Mouse (Mus musculus) midbrain, embryonic 16.5 days (tissue): Measurements from ENCODE around the gene Fam53a. TPM values are rescaled to one million over a fixed set of nuclear protein-coding genes. Genes with fewer than 3 reads are reported as not detected.

Experiments used
- ATAC-seq: fragments of 200-750 bp; cut with Nextera tagmentation; 2 replicates; pipeline ENCODE4 v1.8.0; 2017; ENCODE audit warnings: moderate TSS enrichment
- H3K27ac ChIP-seq: fragments of 300-500 bp; sonication (generic); 2 replicates; pipeline ENCODE4 v1.5.1; 2014; ENCODE audit warnings: mild to moderate bottlenecking, low read length, mixed read lengths
- H3K27me3 ChIP-seq: fragments of 300-500 bp; sonication (generic); 2 replicates; pipeline ENCODE4 v1.6.1; 2014; ENCODE audit warnings: low read depth, low read length, mixed read lengths; ENCODE audit not compliant: control insufficient read depth, insufficient read depth
- H3K36me3 ChIP-seq: fragments of 300-500 bp; sonication (generic); 2 replicates; pipeline ENCODE4 v1.6.1; 2014; ENCODE audit warnings: mild to moderate bottlenecking, low read length, moderate library complexity, mixed read lengths; ENCODE audit not compliant: control insufficient read depth, insufficient read depth
- H3K4me1 ChIP-seq: fragments of 300-500 bp; sonication (generic); 2 replicates; pipeline ENCODE4 v1.6.1; 2014; ENCODE audit warnings: mild to moderate bottlenecking, low read length, mixed read lengths; ENCODE audit not compliant: control insufficient read depth, insufficient read depth
- H3K4me2 ChIP-seq: fragments of 300-500 bp; sonication (generic); 2 replicates; pipeline ENCODE4 v1.6.1; 2014; ENCODE audit warnings: mild to moderate bottlenecking, low read length, mixed read lengths
- H3K4me3 ChIP-seq: fragments of 300-500 bp; sonication (generic); 2 replicates; pipeline ENCODE4 v1.5.1; 2014; ENCODE audit warnings: low read depth, mild to moderate bottlenecking, low read length, moderate library complexity, mixed read lengths
- H3K9ac ChIP-seq: fragments of 300-500 bp; sonication (generic); 2 replicates; pipeline ENCODE4 v1.6.1; 2014; ENCODE audit warnings: low read depth, low read length, mixed read lengths
- H3K9me3 ChIP-seq: fragments of 300-500 bp; sonication (generic); replicated peaks from 2 replicates; pipeline ENCODE4 v1.6.1; 2014; ENCODE audit warnings: mild to moderate bottlenecking, low read length, mixed read lengths; ENCODE audit not compliant: control insufficient read depth, poor library complexity, severe bottlenecking
- WGBS: fragments of 180-500 bp; shearing (Covaris S2); extraction: QIAGEN DNeasy Blood & Tissue Kit; methylation state at CpG from one replicate; pipeline ENCODE4 v1.1.7; 2014; 5-methylcytosine and 5-hydroxymethylcytosine counted together
- polyA plus RNA-seq: library from polyadenylated mRNA; unstranded; fragments of >200 nt; fragmentation: Nextera tagmentation; extraction: Ambion mirVana; gene quantifications from 2 replicates; pipeline ENCODE4 v1.2.1, GENCODE M21; 2015

Fam53a gene
- polyA plus RNA-seq, 1 experiment from 2014 or later, result 30.3 TPM

GRCm38 (mm10) chr5:33640652-33641051 is 11.2 kb upstream of the Fam53a start:
- Histone ChIP-seq H3K36me3 (peaks cover 14% of the 10 kb centered on the region), H3K4me2 (no peak overlapping the region), H3K27me3 (no peaks in the 10 kb centered on the region), H3K9ac (no peak overlapping the region), H3K27ac (no peak overlapping the region), H3K4me3 (no peak overlapping the region), H3K9me3 (no peaks in the 10 kb centered on the region), H3K4me1 (no peaks in the 10 kb centered on the region)
- ATAC-seq, result peak; percentile 36; the same call in 1 of the 2 replicates
- 40% methylated on average over 3 of the region's 3 CpGs for WGBS

GRCm38 (mm10) chr5:33638826-33639225 is 9.4 kb upstream of the Fam53a start:
- Histone ChIP-seq H3K4me2 (no peak overlapping the region), H3K27me3 (no peaks in the 10 kb centered on the region), H3K9me3 (no peaks in the 10 kb centered on the region), H3K4me3 (no peak overlapping the region), H3K27ac (no peak overlapping the region), H3K4me1 (no peaks in the 10 kb centered on the region), H3K9ac (no peak overlapping the region), H3K36me3 (peaks cover 9% of the 10 kb centered on the region; the same call in 1 of the 2 replicates)
- no peak for ATAC-seq
- WGBS, result 63% methylated on average over 4 of the region's 4 CpGs

DNA sequence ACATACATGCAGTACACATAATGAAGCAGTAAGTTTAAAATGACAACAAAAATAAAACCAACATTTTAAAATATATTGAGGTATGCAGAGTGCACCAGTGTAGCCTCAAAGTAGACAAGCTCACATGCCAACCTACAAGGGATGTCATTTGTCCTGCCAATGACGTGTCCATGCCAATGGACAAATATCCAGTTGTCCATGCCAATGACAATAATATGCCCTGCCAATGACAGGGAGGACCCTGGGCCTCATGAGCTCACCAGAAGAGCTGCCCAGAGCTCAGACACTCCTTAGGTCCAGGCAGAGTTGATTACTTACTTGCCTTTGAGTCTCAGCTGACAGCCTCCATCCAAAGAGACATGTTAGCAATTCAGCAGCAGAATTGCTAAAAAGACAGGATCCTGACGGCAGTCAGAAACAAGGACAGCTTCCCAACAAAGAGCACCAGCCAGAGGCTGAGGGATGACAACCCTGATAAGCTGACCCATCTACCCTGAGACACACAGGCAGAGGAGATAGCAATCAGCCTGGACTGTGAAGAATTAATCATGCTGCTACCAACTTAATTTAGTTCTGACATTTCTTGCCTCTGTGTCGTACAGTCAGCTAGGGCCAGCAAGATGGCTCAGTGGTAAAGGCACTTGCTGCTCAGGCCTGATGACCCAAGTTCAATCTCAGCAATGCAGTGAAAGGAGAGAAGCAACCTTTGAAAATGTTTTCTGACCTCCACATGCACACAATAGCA is 8.3 kb upstream of the Fam53a start:
- Histone ChIP-seq H3K27me3 (no peaks in the 10 kb centered on the region), H3K4me1 (no peaks in the 10 kb centered on the region), H3K4me3 (no peak overlapping the region), H3K27ac (no peak overlapping the region), H3K36me3 (peaks cover 3% of the 10 kb centered on the region; the same call in 1 of the 2 replicates), H3K9me3 (no peaks in the 10 kb centered on the region), H3K9ac (no peak overlapping the region), H3K4me2 (no peak overlapping the region)
- no peak for ATAC-seq
- 78% methylated on average over 3 of the region's 3 CpGs for WGBS

DNA sequence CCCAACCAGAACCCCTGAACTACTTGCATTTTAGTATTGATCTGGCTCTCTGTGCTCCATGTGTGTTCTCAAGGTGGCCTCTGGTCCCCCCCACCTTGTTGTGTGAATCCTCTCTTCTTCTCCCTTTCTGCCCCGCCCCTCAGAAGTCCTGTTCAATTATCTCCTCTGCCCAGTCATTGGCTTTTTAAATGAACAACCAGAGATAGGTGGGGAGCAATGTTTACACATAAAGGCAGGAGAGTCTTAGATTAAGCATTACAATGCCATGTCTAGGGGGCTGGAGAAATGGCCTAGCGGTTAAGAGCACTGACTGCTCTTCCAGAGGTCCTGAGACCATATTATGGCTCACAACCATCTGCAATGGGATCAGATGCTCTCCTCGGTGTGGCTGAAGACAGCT is 5.9 kb upstream of the Fam53a start:
- no peaks in the 10 kb centered on the region for H3K9me3 ChIP-seq
- no peak overlapping the region for H3K9ac ChIP-seq
- H3K27ac ChIP-seq, result no peak overlapping the region
- no peak for ATAC-seq
- H3K4me3 ChIP-seq, result no peak overlapping the region
- peaks cover 3% of the 10 kb centered on the region; the same call in 1 of the 2 replicates for H3K36me3 ChIP-seq
- WGBS, result 99% methylated on average over 3 of the region's 3 CpGs
- peaks cover 3% of the 10 kb centered on the region; the same call in 1 of the 2 replicates for H3K4me1 ChIP-seq
- H3K27me3 ChIP-seq, result no peaks in the 10 kb centered on the region
- H3K4me2 ChIP-seq, result no peak overlapping the region

DNA sequence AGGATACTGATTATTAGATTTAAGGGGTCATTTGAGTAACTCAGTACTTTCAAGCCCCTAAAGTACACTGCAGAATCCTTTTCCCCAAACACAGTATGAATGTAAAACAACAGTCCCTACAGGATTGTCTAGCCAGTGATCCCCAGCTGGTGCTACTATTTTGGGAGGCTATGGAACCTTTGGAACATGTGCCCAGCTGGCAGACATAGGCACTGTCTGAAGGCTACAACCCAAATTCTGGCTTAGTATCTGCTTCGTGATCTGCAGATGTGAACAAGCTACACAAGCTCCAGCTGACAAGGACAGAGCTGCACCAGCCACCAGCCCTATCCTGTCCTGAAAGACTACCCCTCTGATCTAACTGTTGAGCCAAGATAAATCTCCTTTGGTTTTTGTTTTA is 3.1 kb upstream of the Fam53a start:
- Histone ChIP-seq H3K9me3 (no peaks in the 10 kb centered on the region), H3K9ac (no peak overlapping the region), H3K4me3 (no peak overlapping the region), H3K36me3 (no peaks in the 10 kb centered on the region), H3K4me2 (no peak overlapping the region), H3K27ac (no peak overlapping the region), H3K27me3 (no peaks in the 10 kb centered on the region), H3K4me1 (peaks cover 16% of the 10 kb centered on the region)
- no peak for ATAC-seq
- 72% methylated on average over 1 of the region's 1 CpGs for WGBS

DNA sequence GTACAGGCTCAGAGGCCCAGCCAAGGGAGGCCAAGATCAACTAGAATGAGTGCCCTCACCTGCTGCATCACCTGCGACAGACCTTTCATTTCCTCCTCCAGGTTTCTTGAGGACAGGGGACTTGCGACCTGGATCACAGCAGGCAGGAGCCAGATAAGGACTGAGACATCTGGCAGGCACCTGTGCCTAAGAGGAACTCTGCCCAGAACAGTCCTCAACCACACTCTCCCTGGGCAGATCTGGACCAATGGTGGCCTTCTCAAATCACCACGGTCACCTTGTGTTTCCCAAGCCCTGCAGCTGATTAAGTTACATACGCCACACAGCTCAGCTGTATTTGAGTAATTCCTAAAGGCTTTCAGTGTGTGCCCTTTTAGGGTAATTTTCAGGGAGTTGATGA is 1.2 kb upstream of the Fam53a start:
- no peak for ATAC-seq
- Histone ChIP-seq H3K4me3 (peak overlapping the region; percentile 84), H3K36me3 (no peaks in the 10 kb centered on the region), H3K4me2 (peak overlapping the region; percentile 65), H3K4me1 (peaks cover 16% of the 10 kb centered on the region), H3K9me3 (no peaks in the 10 kb centered on the region), H3K27ac (no peak overlapping the region), H3K27me3 (no peaks in the 10 kb centered on the region), H3K9ac (peak overlapping the region; percentile 84; the same call in 1 of the 2 replicates)
- WGBS, result 82% methylated on average over 4 of the region's 4 CpGs

- Histone ChIP-seq H3K36me3 (no peaks in the 10 kb centered on the region), H3K4me3 (peak overlapping the region; percentile 84), H3K27ac (peak overlapping the region; percentile 88), H3K9me3 (no peaks in the 10 kb centered on the region), H3K4me1 (peaks cover 16% of the 10 kb centered on the region), H3K9ac (peak overlapping the region; percentile 84), H3K27me3 (no peaks in the 10 kb centered on the region), H3K4me2 (peak overlapping the region; percentile 65)
- WGBS, result 3% methylated on average over 9 of the region's 9 CpGs
- ATAC-seq, result peak; percentile 22
These were observed 626 bp upstream of the Fam53a start for GRCm38 (mm10) chr5:33630061-33630460.

DNA sequence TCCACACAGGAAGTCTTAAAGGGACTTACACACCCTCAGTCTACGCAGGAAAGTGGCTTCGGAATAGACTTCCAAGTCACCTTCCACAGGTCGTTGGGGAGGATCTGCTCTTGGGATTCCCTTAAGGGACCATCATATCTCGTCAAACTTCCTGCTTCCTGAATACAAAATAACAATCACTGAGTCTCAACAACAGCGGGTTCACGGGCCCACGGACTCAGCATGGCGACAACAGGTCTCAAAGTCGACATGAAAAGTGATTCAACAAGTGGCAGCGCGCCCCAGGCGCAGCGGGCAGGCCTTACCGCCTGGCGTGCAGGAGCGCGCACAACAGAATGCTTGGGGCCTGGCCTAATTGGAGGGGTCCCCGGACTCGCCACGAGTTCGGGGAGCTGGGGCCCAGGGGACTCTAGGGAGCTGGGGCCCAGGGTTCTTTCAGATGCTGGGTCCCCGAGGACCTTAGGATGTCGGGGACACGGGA is 575 bp downstream of the Fam53a start:
- WGBS, result under 1% methylated on average over 22 of the region's 24 CpGs
- ATAC-seq, result no peak; the same call in 1 of the 2 replicates

DNA sequence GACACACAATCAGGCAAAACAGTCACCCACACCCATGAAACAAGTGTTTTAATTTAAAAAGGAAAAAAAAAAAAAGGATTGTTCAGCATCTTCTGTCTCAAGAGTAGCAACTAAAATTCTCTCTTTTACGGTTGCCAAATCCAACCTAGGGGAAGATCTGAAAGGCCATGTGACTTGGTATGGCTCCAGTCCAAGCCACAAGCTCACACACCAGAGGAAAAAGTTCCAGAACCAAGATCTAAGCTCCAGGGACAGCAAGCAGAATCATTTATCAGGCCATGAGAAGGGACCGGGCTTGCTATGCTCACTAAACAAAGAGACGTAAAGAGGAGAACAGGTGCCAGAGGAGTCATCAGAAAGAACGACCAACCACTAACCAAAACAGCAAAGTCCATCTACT is 1.5 kb downstream of the Fam53a start:
- ATAC-seq, result no peak
- no peak overlapping the region for H3K4me3 ChIP-seq
- WGBS, result 52% methylated on average over 4 of the region's 4 CpGs
- H3K27ac ChIP-seq, result no peak overlapping the region
- peaks cover 16% of the 10 kb centered on the region for H3K4me1 ChIP-seq
- no peaks in the 10 kb centered on the region for H3K9me3 ChIP-seq
- H3K36me3 ChIP-seq, result no peaks in the 10 kb centered on the region
- no peaks in the 10 kb centered on the region for H3K27me3 ChIP-seq
- peak overlapping the region; percentile 94 for H3K4me2 ChIP-seq
- no peak overlapping the region for H3K9ac ChIP-seq

More for the DNA sequence above, 575 bp downstream of the Fam53a start:
- peak overlapping the region; percentile 94 for H3K4me2 ChIP-seq
- H3K27ac ChIP-seq, result peak overlapping the region; percentile 88
- H3K36me3 ChIP-seq, result no peaks in the 10 kb centered on the region
- H3K27me3 ChIP-seq, result no peaks in the 10 kb centered on the region
- H3K4me1 ChIP-seq, result peaks cover 16% of the 10 kb centered on the region
- H3K9me3 ChIP-seq, result no peaks in the 10 kb centered on the region
- H3K9ac ChIP-seq, result peak overlapping the region; percentile 84
- H3K4me3 ChIP-seq, result peak overlapping the region; percentile 84
